Mouse (Mus musculus): ENCODE measurements around the gene Nexn. TPM values are rescaled to one million over a fixed set of nuclear protein-coding genes. Genes with fewer than 3 reads are reported as not detected.

The Nexn gene
- polyA plus RNA-seq, 1 experiment from 2014 or later, result 3.8 TPM

Other genes starting within 250 kb of the Nexn start
- 8.4 and 9.2 TPM in 2 replicates for gene Gipc2, start 100.1 kb downstream of the Nexn start, polyA plus RNA-seq (2015; fragmentation: Nextera tagmentation; extraction: Ambion mirVana)
- 37.0 and 37.5 TPM in 2 replicates for gene Dnajb4, start 56.0 kb downstream of the Nexn start, polyA plus RNA-seq (2015; fragmentation: Nextera tagmentation; extraction: Ambion mirVana)
- gene Fubp1, start 55.9 kb downstream of the Nexn start, polyA plus RNA-seq (2015; fragmentation: Nextera tagmentation; extraction: Ambion mirVana), result 297 and 299 TPM in 2 replicates
- gene Miga1, start 74.1 kb upstream of the Nexn start, polyA plus RNA-seq (2015; fragmentation: Nextera tagmentation; extraction: Ambion mirVana), result 18.9 and 19.8 TPM in 2 replicates
- gene Usp33, start 80.1 kb upstream of the Nexn start, polyA plus RNA-seq (2015; fragmentation: Nextera tagmentation; extraction: Ambion mirVana), result 88.0 and 89.3 TPM in 2 replicates
- 36.0 and 37.0 TPM in 2 replicates for gene Zzz3, start 129.1 kb upstream of the Nexn start, polyA plus RNA-seq (2015; fragmentation: Nextera tagmentation; extraction: Ambion mirVana)